Mouse (Mus musculus) stomach, embryonic 16.5 days (tissue): ENCODE data around the gene Rora. TPM values are rescaled to one million over a fixed set of nuclear protein-coding genes. Genes with fewer than 3 reads are reported as not detected.

ENCODE experiments used
- ATAC-seq: fragments of 200-750 bp; cut with Nextera tagmentation; 2 replicates; pipeline ENCODE4 v1.8.0; 2017; ENCODE audit warnings: moderate number of reproducible peaks, moderate TSS enrichment; ENCODE audit not compliant: insufficient read depth, low FRiP score
- H3K27ac ChIP-seq: fragments of 300-500 bp; sonication (generic); 2 replicates; pipeline ENCODE4 v1.5.1; 2014; ENCODE audit warnings: low read length
- H3K27me3 ChIP-seq: fragments of 300-500 bp; sonication (generic); 2 replicates; pipeline ENCODE4 v1.6.1; 2014; ENCODE audit warnings: low read length, control low read depth, mixed read lengths; ENCODE audit not compliant: control insufficient read depth, insufficient read depth
- H3K36me3 ChIP-seq: fragments of 300-500 bp; sonication (generic); 2 replicates; pipeline ENCODE4 v1.6.1; 2014; ENCODE audit warnings: low read length; ENCODE audit not compliant: control insufficient read depth, insufficient read depth
- H3K4me1 ChIP-seq: fragments of 300-500 bp; sonication (generic); 2 replicates; pipeline ENCODE4 v1.6.1; 2014; ENCODE audit warnings: low read length, control low read depth, mixed read lengths; ENCODE audit not compliant: control insufficient read depth, insufficient read depth
- H3K4me2 ChIP-seq: fragments of 300-500 bp; sonication (generic); 2 replicates; pipeline ENCODE4 v1.6.1; 2014; ENCODE audit warnings: low read depth, low read length, mixed read lengths
- H3K4me3 ChIP-seq: fragments of 300-500 bp; sonication (generic); replicated peaks from 2 replicates; pipeline ENCODE4 v1.5.1; 2014; ENCODE audit warnings: mild to moderate bottlenecking, low read length
- H3K9ac ChIP-seq: fragments of 300-500 bp; sonication (generic); 2 replicates; pipeline ENCODE4 v1.6.1; 2014; ENCODE audit warnings: low read length
- H3K9me3 ChIP-seq: fragments of 300-500 bp; sonication (generic); replicated peaks from 2 replicates; pipeline ENCODE4 v1.6.1; 2016; ENCODE audit warnings: low read length, control low read depth; ENCODE audit not compliant: control insufficient read depth
- WGBS: fragments of 180-500 bp; shearing (Covaris S2); extraction: QIAGEN DNeasy Blood & Tissue Kit; methylation state at CpG from one replicate; pipeline ENCODE4 v1.1.7; 2014; 5-methylcytosine and 5-hydroxymethylcytosine counted together
- polyA plus RNA-seq: library from polyadenylated mRNA; unstranded; fragments of >200 nt; fragmentation: Nextera tagmentation; extraction: Ambion mirVana; gene quantifications from 2 replicates; pipeline ENCODE4 v1.2.1, GENCODE M21; 2015

Rora gene
- polyA plus RNA-seq, 1 experiment from 2014 or later, result 8.4 TPM

GRCm38 (mm10) chr9:68654039-68654332 lies 400 bp downstream of the Rora start:
- 2% methylated on average over 28 of the region's 28 CpGs for WGBS
- Histone ChIP-seq H3K4me2 (peak overlapping the region; percentile 89), H3K4me1 (peaks cover 5% of the 10 kb centered on the region), H3K9me3 (no peaks in the 10 kb centered on the region), H3K9ac (peak overlapping the region; percentile 90), H3K4me3 (peak overlapping the region; percentile 81), H3K36me3 (no peaks in the 10 kb centered on the region), H3K27ac (peak overlapping the region; percentile 94), H3K27me3 (no peaks in the 10 kb centered on the region)
- no peak for ATAC-seq

GRCm38 (mm10) chr9:68654333-68655017 lies 889 bp downstream of the Rora start:
- Histone ChIP-seq H3K36me3 (no peaks in the 10 kb centered on the region), H3K9ac (peak overlapping the region; percentile 90), H3K4me1 (peaks cover 5% of the 10 kb centered on the region), H3K4me3 (peak overlapping the region; percentile 81), H3K4me2 (peak overlapping the region; percentile 89), H3K27ac (peak overlapping the region; percentile 94), H3K27me3 (no peaks in the 10 kb centered on the region), H3K9me3 (no peaks in the 10 kb centered on the region)
- under 1% methylated on average over 43 of the region's 43 CpGs for WGBS
- no peak for ATAC-seq

GRCm38 (mm10) chr9:68655018-68656005 lies 1.7 kb downstream of the Rora start:
- H3K4me1 ChIP-seq, result peaks cover 5% of the 10 kb centered on the region
- H3K9me3 ChIP-seq, result no peaks in the 10 kb centered on the region
- peak overlapping the region; percentile 90 for H3K9ac ChIP-seq
- peak; percentile 48 for ATAC-seq
- H3K4me2 ChIP-seq, result peak overlapping the region; percentile 89
- 1% methylated on average over 31 of the region's 31 CpGs for WGBS
- no peaks in the 10 kb centered on the region for H3K36me3 ChIP-seq
- peak overlapping the region; percentile 94 for H3K27ac ChIP-seq
- no peaks in the 10 kb centered on the region for H3K27me3 ChIP-seq
- H3K4me3 ChIP-seq, result peak overlapping the region; percentile 81

GRCm38 (mm10) chr9:68656076-68656795 lies 2.6 kb downstream of the Rora start:
- Histone ChIP-seq H3K27ac (no peak overlapping the region; the same call in 1 of the 2 replicates), H3K27me3 (no peaks in the 10 kb centered on the region), H3K9me3 (no peaks in the 10 kb centered on the region), H3K36me3 (no peaks in the 10 kb centered on the region), H3K4me2 (peak overlapping the region; percentile 89), H3K9ac (no peak overlapping the region), H3K4me1 (peaks cover 5% of the 10 kb centered on the region), H3K4me3 (no peak overlapping the region)
- 34% methylated on average over 5 of the region's 5 CpGs for WGBS
- ATAC-seq, result no peak

DNA sequence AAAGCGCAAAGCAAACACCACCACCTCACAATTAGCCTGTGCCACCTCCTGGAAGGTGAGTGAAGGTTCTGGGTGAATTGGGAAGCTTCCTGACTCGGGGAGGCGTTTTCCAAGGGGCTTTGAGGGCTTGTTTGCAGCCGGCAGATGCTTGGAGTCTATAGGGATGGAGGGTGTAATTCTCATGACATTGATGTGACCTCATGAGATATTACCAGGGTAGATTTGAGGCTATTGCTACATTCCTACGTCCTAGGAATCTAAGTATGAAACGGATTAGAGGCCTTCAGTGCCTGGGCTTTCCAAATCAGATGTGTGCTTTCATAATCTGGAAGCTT lies 3.2 kb downstream of the Rora start:
- WGBS, result 49% methylated on average over 6 of the region's 6 CpGs
- no peak overlapping the region for H3K4me2 ChIP-seq
- H3K4me3 ChIP-seq, result no peak overlapping the region
- H3K27ac ChIP-seq, result no peak overlapping the region
- H3K9me3 ChIP-seq, result no peaks in the 10 kb centered on the region
- no peak overlapping the region for H3K9ac ChIP-seq
- H3K4me1 ChIP-seq, result peaks cover 5% of the 10 kb centered on the region
- no peaks in the 10 kb centered on the region for H3K27me3 ChIP-seq
- H3K36me3 ChIP-seq, result no peaks in the 10 kb centered on the region
- no peak for ATAC-seq

DNA sequence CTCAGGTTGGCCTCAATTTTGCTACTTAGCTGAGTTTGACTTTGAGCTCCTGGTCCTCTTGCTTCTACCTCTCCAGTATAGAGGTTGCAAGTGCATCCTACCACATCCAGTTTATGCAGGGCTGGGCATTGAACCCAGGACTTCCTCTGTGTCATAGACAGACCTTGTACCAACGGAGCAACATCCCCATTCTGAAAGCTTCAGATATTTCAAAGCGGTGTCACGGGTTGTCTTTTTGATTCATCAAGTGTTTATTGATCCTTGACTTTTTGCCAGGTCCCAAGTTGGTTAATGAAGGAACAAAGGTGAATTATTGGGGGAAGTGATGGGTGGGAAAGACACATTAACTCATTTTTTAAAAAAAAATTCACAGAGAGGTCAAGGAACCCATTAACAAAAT lies 17.1 kb downstream of the Rora start:
- H3K27ac ChIP-seq, result no peak overlapping the region
- no peaks in the 10 kb centered on the region for H3K27me3 ChIP-seq
- H3K9ac ChIP-seq, result no peak overlapping the region
- H3K9me3 ChIP-seq, result no peaks in the 10 kb centered on the region
- no peak overlapping the region for H3K4me3 ChIP-seq
- no peak for ATAC-seq
- H3K36me3 ChIP-seq, result no peaks in the 10 kb centered on the region
- H3K4me2 ChIP-seq, result no peak overlapping the region
- 69% methylated on average over 3 of the region's 3 CpGs for WGBS
- no peaks in the 10 kb centered on the region for H3K4me1 ChIP-seq

DNA sequence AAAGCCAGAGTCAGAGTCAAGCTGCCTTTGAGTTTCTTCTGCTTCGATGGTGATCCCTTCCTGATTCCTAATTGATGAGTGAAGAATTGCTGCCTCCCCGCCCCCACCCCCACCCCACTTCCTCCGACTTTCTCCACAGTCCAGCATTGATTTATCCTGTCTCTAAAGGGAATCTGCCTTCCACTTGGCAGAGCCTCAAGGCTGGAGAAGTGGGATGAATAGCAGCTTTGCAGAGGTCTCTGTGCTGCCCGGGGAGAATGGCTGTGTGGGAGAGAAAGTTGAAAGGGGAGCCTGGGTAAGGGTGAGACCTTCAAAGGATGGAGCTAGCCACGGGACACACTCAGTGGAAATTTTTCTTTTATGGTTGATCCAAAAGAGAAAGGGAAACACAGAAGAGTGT lies 18.9 kb downstream of the Rora start:
- Histone ChIP-seq H3K4me3 (no peak overlapping the region), H3K27ac (no peak overlapping the region), H3K9me3 (no peaks in the 10 kb centered on the region), H3K9ac (no peak overlapping the region), H3K36me3 (no peaks in the 10 kb centered on the region), H3K4me1 (no peaks in the 10 kb centered on the region), H3K27me3 (no peaks in the 10 kb centered on the region), H3K4me2 (no peak overlapping the region)
- ATAC-seq, result no peak
- WGBS, result 35% methylated on average over 5 of the region's 5 CpGs

DNA sequence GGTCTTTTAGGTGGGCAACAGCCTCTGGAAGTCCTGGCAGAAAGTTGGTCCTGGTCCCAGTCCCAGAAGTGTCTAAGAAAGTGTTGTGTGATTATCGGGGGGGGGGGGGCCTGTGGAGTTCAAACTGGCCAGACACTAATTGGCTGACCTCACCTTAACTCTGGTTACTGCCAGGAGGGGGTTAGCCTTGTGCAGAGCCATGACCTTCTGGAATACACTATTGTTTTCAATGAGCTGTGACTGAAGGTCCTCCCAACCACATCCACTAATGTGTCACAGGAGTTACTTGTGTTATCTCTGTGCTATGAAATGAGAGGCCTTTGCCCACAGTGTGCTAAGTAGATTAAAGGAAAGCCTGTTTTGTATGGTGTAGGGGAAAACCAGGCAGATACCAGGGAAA lies 19.6 kb downstream of the Rora start:
- Histone ChIP-seq H3K27me3 (no peaks in the 10 kb centered on the region), H3K4me2 (no peak overlapping the region), H3K27ac (no peak overlapping the region), H3K4me1 (no peaks in the 10 kb centered on the region), H3K36me3 (no peaks in the 10 kb centered on the region), H3K9me3 (no peaks in the 10 kb centered on the region), H3K9ac (no peak overlapping the region), H3K4me3 (no peak overlapping the region)
- no peak for ATAC-seq
- WGBS, result 74% methylated on average over 1 of the region's 1 CpGs

- no peak for ATAC-seq
- H3K4me2 ChIP-seq, result no peak overlapping the region
- H3K27me3 ChIP-seq, result no peaks in the 10 kb centered on the region
- no peak overlapping the region for H3K9ac ChIP-seq
- no peak overlapping the region for H3K4me3 ChIP-seq
- H3K27ac ChIP-seq, result no peak overlapping the region
- 88% methylated on average over 12 of the region's 12 CpGs for WGBS
- H3K4me1 ChIP-seq, result no peaks in the 10 kb centered on the region
- no peaks in the 10 kb centered on the region for H3K36me3 ChIP-seq
- H3K9me3 ChIP-seq, result no peaks in the 10 kb centered on the region
These were observed 26.3 kb downstream of the Rora start for GRCm38 (mm10) chr9:68679871-68680374.
